Mouse (Mus musculus): Measurements from ENCODE around the gene Sept9. TPM values are rescaled to one million over a fixed set of nuclear protein-coding genes. Genes with fewer than 3 reads are reported as not detected.

Gene Sept9
- polyA plus RNA-seq, 1 experiment from 2014 or later: 139 TPM

DNA sequence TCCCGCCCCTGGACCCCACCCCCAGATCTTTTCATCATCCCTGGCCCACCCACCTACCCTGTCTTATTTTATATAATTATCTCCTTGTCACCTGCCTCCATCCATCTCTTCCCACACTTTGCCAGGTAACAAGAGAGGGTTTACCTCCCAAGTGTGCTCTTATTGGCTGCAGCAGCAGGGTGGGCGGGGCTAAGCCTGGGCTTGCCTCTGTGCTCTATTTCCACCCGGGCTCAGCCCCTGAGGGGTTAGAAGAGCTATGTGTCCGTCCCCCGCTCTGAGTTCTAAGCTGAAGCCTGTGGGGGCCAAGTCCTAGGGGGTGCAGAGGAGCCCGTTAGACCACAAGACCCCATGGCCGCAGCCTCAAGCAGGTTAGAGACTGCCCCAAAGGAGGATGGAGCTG lies 161.1 kb downstream of the Sept9 start:
- 65% methylated on average over 7 of the region's 7 CpGs for WGBS
- no peak overlapping the region for H3K9ac ChIP-seq (ENCODE audit: low read length)
- no peak for ATAC-seq (ENCODE audit: low read depth)
- H3K4me1 ChIP-seq (replicated peaks; ENCODE audit: control insufficient read depth, insufficient read depth, low read length): peaks cover 2% of the 10 kb centered on the region; the same call in 1 of the 2 replicates
- peaks cover 42% of the 10 kb centered on the region for H3K36me3 ChIP-seq (ENCODE audit: control insufficient read depth, insufficient read depth, low read length)
- H3K4me3 ChIP-seq (ENCODE audit: low read length): no peak overlapping the region
- H3K9me3 ChIP-seq (ENCODE audit: control insufficient read depth, low read length): no peaks in the 10 kb centered on the region
- H3K27me3 ChIP-seq (ENCODE audit: control insufficient read depth, insufficient read depth, low read depth, low read length): no peaks in the 10 kb centered on the region
- no peak overlapping the region for H3K27ac ChIP-seq (ENCODE audit: low read length)
- H3K4me2 ChIP-seq (ENCODE audit: low read depth, low read length): no peak overlapping the region

GRCm38 (mm10) chr11:117362307-117362706 lies 162.8 kb downstream of the Sept9 start:
- WGBS: 79% methylated on average over 2 of the region's 2 CpGs
- Histone ChIP-seq H3K27me3 (ENCODE audit: control insufficient read depth, insufficient read depth, low read depth, low read length) (no peaks in the 10 kb centered on the region), H3K27ac (ENCODE audit: low read length) (no peak overlapping the region), H3K9ac (ENCODE audit: low read length) (no peak overlapping the region), H3K4me3 (ENCODE audit: low read length) (no peak overlapping the region), H3K36me3 (ENCODE audit: control insufficient read depth, insufficient read depth, low read length) (peaks cover 26% of the 10 kb centered on the region), H3K9me3 (ENCODE audit: control insufficient read depth, low read length) (no peaks in the 10 kb centered on the region), H3K4me2 (ENCODE audit: low read depth, low read length) (no peak overlapping the region), H3K4me1 (replicated peaks; ENCODE audit: control insufficient read depth, insufficient read depth, low read length) (peaks cover 2% of the 10 kb centered on the region; the same call in 1 of the 2 replicates)
- no peak for ATAC-seq (ENCODE audit: low read depth)

- no peak overlapping the region for H3K9ac ChIP-seq (ENCODE audit: low read length)
- 67% methylated on average over 3 of the region's 3 CpGs for WGBS
- no peak overlapping the region for H3K4me2 ChIP-seq (ENCODE audit: low read depth, low read length)
- H3K4me3 ChIP-seq (ENCODE audit: low read length): no peak overlapping the region
- H3K9me3 ChIP-seq (ENCODE audit: control insufficient read depth, low read length): no peaks in the 10 kb centered on the region
- H3K27ac ChIP-seq (ENCODE audit: low read length): no peak overlapping the region
- no peak for ATAC-seq (ENCODE audit: low read depth)
- H3K27me3 ChIP-seq (ENCODE audit: control insufficient read depth, insufficient read depth, low read depth, low read length): no peaks in the 10 kb centered on the region
- H3K36me3 ChIP-seq (ENCODE audit: control insufficient read depth, insufficient read depth, low read length): peaks cover 23% of the 10 kb centered on the region
- no peaks in the 10 kb centered on the region; the same call in 1 of the 2 replicates for H3K4me1 ChIP-seq (replicated peaks; ENCODE audit: control insufficient read depth, insufficient read depth, low read length)
Measured at GRCm38 (mm10) chr11:117363918-117364317, 164.5 kb downstream of the Sept9 start.

GRCm38 (mm10) chr11:117366426-117366825 lies 167.0 kb downstream of the Sept9 start:
- Histone ChIP-seq H3K9me3 (ENCODE audit: control insufficient read depth, low read length) (no peaks in the 10 kb centered on the region), H3K27me3 (ENCODE audit: control insufficient read depth, insufficient read depth, low read depth, low read length) (no peaks in the 10 kb centered on the region), H3K4me3 (ENCODE audit: low read length) (no peak overlapping the region), H3K27ac (ENCODE audit: low read length) (no peak overlapping the region), H3K4me1 (replicated peaks; ENCODE audit: control insufficient read depth, insufficient read depth, low read length) (peaks cover 10% of the 10 kb centered on the region), H3K9ac (ENCODE audit: low read length) (no peak overlapping the region), H3K4me2 (ENCODE audit: low read depth, low read length) (no peak overlapping the region), H3K36me3 (ENCODE audit: control insufficient read depth, insufficient read depth, low read length) (peaks cover 11% of the 10 kb centered on the region)
- no peak for ATAC-seq (ENCODE audit: low read depth)
- 11% methylated on average over 3 of the region's 3 CpGs for WGBS

GRCm38 (mm10) chr11:117366861-117367357 lies 167.4 kb downstream of the Sept9 start:
- Histone ChIP-seq H3K4me1 (replicated peaks; ENCODE audit: control insufficient read depth, insufficient read depth, low read length) (peaks cover 10% of the 10 kb centered on the region), H3K9me3 (ENCODE audit: control insufficient read depth, low read length) (no peaks in the 10 kb centered on the region), H3K9ac (ENCODE audit: low read length) (no peak overlapping the region), H3K27ac (ENCODE audit: low read length) (no peak overlapping the region), H3K4me2 (ENCODE audit: low read depth, low read length) (no peak overlapping the region), H3K27me3 (ENCODE audit: control insufficient read depth, insufficient read depth, low read depth, low read length) (no peaks in the 10 kb centered on the region), H3K4me3 (ENCODE audit: low read length) (no peak overlapping the region), H3K36me3 (ENCODE audit: control insufficient read depth, insufficient read depth, low read length) (peaks cover 6% of the 10 kb centered on the region)
- no peak for ATAC-seq (ENCODE audit: low read depth)
- WGBS: 74% methylated on average over 7 of the region's 7 CpGs

- 91% methylated on average over 6 of the region's 6 CpGs for WGBS
- Histone ChIP-seq H3K9ac (ENCODE audit: low read length) (no peak overlapping the region), H3K27me3 (ENCODE audit: control insufficient read depth, insufficient read depth, low read depth, low read length) (no peaks in the 10 kb centered on the region), H3K27ac (ENCODE audit: low read length) (no peak overlapping the region), H3K4me3 (ENCODE audit: low read length) (no peak overlapping the region), H3K36me3 (ENCODE audit: control insufficient read depth, insufficient read depth, low read length) (no peaks in the 10 kb centered on the region), H3K4me2 (ENCODE audit: low read depth, low read length) (no peak overlapping the region), H3K9me3 (ENCODE audit: control insufficient read depth, low read length) (no peaks in the 10 kb centered on the region), H3K4me1 (replicated peaks; ENCODE audit: control insufficient read depth, insufficient read depth, low read length) (peaks cover 10% of the 10 kb centered on the region)
- no peak for ATAC-seq (ENCODE audit: low read depth)
Measured at GRCm38 (mm10) chr11:117367937-117368336, 168.5 kb downstream of the Sept9 start.

DNA sequence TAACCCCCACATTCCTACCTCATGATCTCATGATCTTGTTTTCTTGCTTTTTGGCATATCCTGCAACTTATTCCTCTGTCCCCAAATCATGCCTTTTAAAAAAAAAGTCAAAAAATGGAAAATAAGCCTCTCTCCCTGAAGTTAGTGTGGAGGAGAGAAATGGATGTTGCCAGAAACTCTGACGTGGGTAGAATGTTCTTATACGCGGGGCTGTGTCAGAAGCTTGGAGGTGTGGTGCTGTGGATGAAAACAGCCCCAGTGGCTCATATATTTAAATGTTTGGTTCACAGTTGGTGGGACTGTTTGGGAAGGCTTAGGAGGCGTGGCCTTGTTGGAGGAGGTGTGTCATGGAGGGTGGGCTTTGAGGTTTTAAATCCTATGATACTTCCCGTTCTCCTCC lies 169.9 kb downstream of the Sept9 start:
- Histone ChIP-seq H3K4me2 (ENCODE audit: low read depth, low read length) (no peak overlapping the region), H3K27me3 (ENCODE audit: control insufficient read depth, insufficient read depth, low read depth, low read length) (no peaks in the 10 kb centered on the region), H3K9me3 (ENCODE audit: control insufficient read depth, low read length) (no peaks in the 10 kb centered on the region), H3K4me3 (ENCODE audit: low read length) (no peak overlapping the region), H3K4me1 (replicated peaks; ENCODE audit: control insufficient read depth, insufficient read depth, low read length) (peaks cover 10% of the 10 kb centered on the region), H3K27ac (ENCODE audit: low read length) (no peak overlapping the region), H3K9ac (ENCODE audit: low read length) (no peak overlapping the region), H3K36me3 (ENCODE audit: control insufficient read depth, insufficient read depth, low read length) (no peaks in the 10 kb centered on the region)
- ATAC-seq (ENCODE audit: low read depth): no peak
- 85% methylated on average over 5 of the region's 5 CpGs for WGBS

DNA sequence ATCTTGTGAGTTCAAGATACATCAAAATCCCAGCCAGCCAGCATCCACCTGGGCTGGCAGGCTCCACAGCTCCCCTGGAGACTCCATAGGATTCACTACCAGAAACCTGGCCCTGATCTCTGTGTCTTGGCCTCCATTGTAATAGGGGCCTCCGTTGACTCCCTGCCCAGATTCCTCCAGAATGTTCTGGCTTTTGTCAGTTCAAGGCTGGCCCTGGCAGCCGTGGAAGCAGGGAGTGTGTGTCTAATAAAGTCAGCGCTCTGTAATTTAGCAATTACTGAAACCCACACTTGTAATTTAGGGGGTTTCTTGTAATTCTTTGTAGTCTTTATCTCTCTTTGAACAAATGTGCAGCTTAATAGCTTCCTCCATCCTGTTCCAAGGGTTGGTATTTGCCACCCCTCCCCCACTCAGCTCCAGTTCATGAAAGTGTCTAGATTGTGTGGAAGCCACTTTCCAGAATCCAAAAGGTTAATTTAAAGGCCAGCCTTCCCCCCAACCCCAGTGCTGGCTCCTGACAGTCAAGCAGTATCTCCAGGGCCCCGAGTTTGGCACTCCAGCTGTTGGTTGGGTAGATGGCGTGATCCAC lies 170.9 kb downstream of the Sept9 start:
- WGBS: 46% methylated on average over 5 of the region's 5 CpGs
- Histone ChIP-seq H3K9me3 (ENCODE audit: control insufficient read depth, low read length) (no peaks in the 10 kb centered on the region), H3K9ac (ENCODE audit: low read length) (no peak overlapping the region), H3K27me3 (ENCODE audit: control insufficient read depth, insufficient read depth, low read depth, low read length) (no peaks in the 10 kb centered on the region), H3K4me1 (replicated peaks; ENCODE audit: control insufficient read depth, insufficient read depth, low read length) (peaks cover 10% of the 10 kb centered on the region), H3K27ac (ENCODE audit: low read length) (no peak overlapping the region), H3K4me2 (ENCODE audit: low read depth, low read length) (no peak overlapping the region), H3K36me3 (ENCODE audit: control insufficient read depth, insufficient read depth, low read length) (no peaks in the 10 kb centered on the region), H3K4me3 (ENCODE audit: low read length) (no peak overlapping the region)
- ATAC-seq (ENCODE audit: low read depth): no peak

GRCm38 (mm10) chr11:117372537-117372936 lies 173.1 kb downstream of the Sept9 start:
- Histone ChIP-seq H3K9ac (ENCODE audit: low read length) (no peak overlapping the region), H3K4me1 (replicated peaks; ENCODE audit: control insufficient read depth, insufficient read depth, low read length) (peaks cover 10% of the 10 kb centered on the region), H3K27me3 (ENCODE audit: control insufficient read depth, insufficient read depth, low read depth, low read length) (no peaks in the 10 kb centered on the region), H3K27ac (ENCODE audit: low read length) (no peak overlapping the region), H3K36me3 (ENCODE audit: control insufficient read depth, insufficient read depth, low read length) (no peaks in the 10 kb centered on the region), H3K4me3 (ENCODE audit: low read length) (no peak overlapping the region), H3K9me3 (ENCODE audit: control insufficient read depth, low read length) (no peaks in the 10 kb centered on the region), H3K4me2 (ENCODE audit: low read depth, low read length) (no peak overlapping the region)
- no peak for ATAC-seq (ENCODE audit: low read depth)
- WGBS: 81% methylated on average over 10 of the region's 10 CpGs

Measured in lung, embryonic 16.5 days (tissue).